Mouse (Mus musculus): ENCODE measurements around the gene Asf1b.

The Asf1b gene

GRCm38 (mm10) chr8:83955106-83955957, at the start of gene Asf1b, which contains the start of gene Gm10644:
Gene Asf1b, plus strand, starts transcription at chr8:83955507.
Gene Gm10644, minus strand, starts transcription at chr8:83955205.
- DNase-seq (ENCODE audit: low read depth, low spot score), result peak; percentile 95

GRCm38 (mm10) chr8:83908583-83908982, 46.7 kb upstream of the Asf1b start:
- DNase-seq (ENCODE audit: low read depth, low spot score), result no peak

GRCm38 (mm10) chr8:83909311-83909710, 46.0 kb upstream of the Asf1b start:
- no peak for DNase-seq (ENCODE audit: low read depth, low spot score)

- no peak for DNase-seq (ENCODE audit: low read depth, low spot score)
These were observed 43.2 kb upstream of the Asf1b start for GRCm38 (mm10) chr8:83911809-83912731.

GRCm38 (mm10) chr8:83914232-83914631, 41.1 kb upstream of the Asf1b start:
- no peak for DNase-seq (ENCODE audit: low read depth, low spot score)

- DNase-seq (ENCODE audit: low read depth, low spot score), result no peak
These were observed 40.4 kb upstream of the Asf1b start for GRCm38 (mm10) chr8:83914860-83915259.

- DNase-seq (ENCODE audit: low read depth, low spot score), result no peak
These were observed 39.3 kb upstream of the Asf1b start for GRCm38 (mm10) chr8:83916015-83916414.

- DNase-seq (ENCODE audit: low read depth, low spot score), result no peak
These were observed 37.7 kb upstream of the Asf1b start for GRCm38 (mm10) chr8:83917566-83917965.

- peak; percentile 62 for DNase-seq (ENCODE audit: low read depth, low spot score)
These were observed 33.7 kb upstream of the Asf1b start for GRCm38 (mm10) chr8:83921558-83921957.

GRCm38 (mm10) chr8:83922727-83923126, 32.6 kb upstream of the Asf1b start:
- no peak for DNase-seq (ENCODE audit: low read depth, low spot score)

GRCm38 (mm10) chr8:83924585-83924984, 30.7 kb upstream of the Asf1b start:
- DNase-seq (ENCODE audit: low read depth, low spot score), result no peak

- DNase-seq (ENCODE audit: low read depth, low spot score), result no peak
These were observed 29.0 kb upstream of the Asf1b start for GRCm38 (mm10) chr8:83926266-83926665.

- DNase-seq (ENCODE audit: low read depth, low spot score), result no peak
These were observed 21.1 kb upstream of the Asf1b start for GRCm38 (mm10) chr8:83934222-83934621.

GRCm38 (mm10) chr8:83934994-83935393, 20.3 kb upstream of the Asf1b start:
- DNase-seq (ENCODE audit: low read depth, low spot score), result no peak

GRCm38 (mm10) chr8:83935435-83935834, 19.9 kb upstream of the Asf1b start:
- DNase-seq (ENCODE audit: low read depth, low spot score), result no peak

- no peak for DNase-seq (ENCODE audit: low read depth, low spot score)
These were observed 17.7 kb upstream of the Asf1b start for GRCm38 (mm10) chr8:83937645-83938044.

GRCm38 (mm10) chr8:83938330-83938729, 17.0 kb upstream of the Asf1b start:
- DNase-seq (ENCODE audit: low read depth, low spot score), result no peak

GRCm38 (mm10) chr8:83941066-83941677, 14.1 kb upstream of the Asf1b start:
- no peak for DNase-seq (ENCODE audit: low read depth, low spot score)

- no peak for DNase-seq (ENCODE audit: low read depth, low spot score)
These were observed 12.9 kb upstream of the Asf1b start for GRCm38 (mm10) chr8:83942446-83942845.

- no peak for DNase-seq (ENCODE audit: low read depth, low spot score)
These were observed 9.8 kb upstream of the Asf1b start for GRCm38 (mm10) chr8:83945540-83945939.

GRCm38 (mm10) chr8:83954749-83955105, 580 bp upstream of the Asf1b start:
- no peak for DNase-seq (ENCODE audit: low read depth, low spot score)

GRCm38 (mm10) chr8:83955958-83956218, 581 bp downstream of the Asf1b start:
- DNase-seq (ENCODE audit: low read depth, low spot score), result no peak

Measured in retina, adult 2 months (tissue).